Mouse (Mus musculus) monocyte, adult 5-6 weeks (primary cell): ENCODE measurements around the gene Nmnat1. TPM values are rescaled to one million over a fixed set of nuclear protein-coding genes. Genes with fewer than 3 reads are reported as not detected.
"Not testable (repeated sequence)": the region's sequence is repeated elsewhere in the genome, so short reads cannot be mapped to it uniquely, and the experiment has no call there.

Experiments
- ATAC-seq: fragments of 153-309, 156-312 bp; replicated peaks from 2 replicates; pipeline ENCODE4 v1.8.0; 2017; ENCODE audit warnings: mild to moderate bottlenecking; ENCODE audit not compliant: low TSS enrichment, insufficient number of reproducible peaks, severe bottlenecking, poor library complexity, low FRiP score
- total RNA-seq: library from RNA; stranded (forward); fragments of 200-1000, 200-491, 200-594 nt; gene quantifications from 3 replicates; pipeline ENCODE4 v1.2.3, GENCODE M21; 2017

Gene Nmnat1
- total RNA-seq, 1 experiment from 2014 or later, result 8.2 TPM

- no peak for ATAC-seq
These were observed 13.9 kb upstream of the Nmnat1 start for GRCm38 (mm10) chr4:149498901-149499300.

- ATAC-seq, result no peak
These were observed 11.6 kb upstream of the Nmnat1 start for GRCm38 (mm10) chr4:149496612-149497011.

- ATAC-seq, result no peak; the same call in 1 of the 2 replicates
These were observed 6.1 kb upstream of the Nmnat1 start for GRCm38 (mm10) chr4:149491151-149491550.

- no peak for ATAC-seq
These were observed 4.6 kb upstream of the Nmnat1 start for GRCm38 (mm10) chr4:149489415-149490240.

GRCm38 (mm10) chr4:149487729-149488128 lies 2.7 kb upstream of the Nmnat1 start:
- ATAC-seq, result no peak

GRCm38 (mm10) chr4:149485825-149486206 lies 814 bp upstream of the Nmnat1 start:
- no peak for ATAC-seq

GRCm38 (mm10) chr4:149484566-149484965 lies 436 bp downstream of the Nmnat1 start:
- no peak for ATAC-seq

GRCm38 (mm10) chr4:149477078-149477477 lies 7.9 kb downstream of the Nmnat1 start, which contains the start of gene Tmem274:
Gene Tmem274 (plus strand): TSS chr4:149477378.
- ATAC-seq, result no peak

- no peak for ATAC-seq
These were observed 9.9 kb downstream of the Nmnat1 start for GRCm38 (mm10) chr4:149475096-149475495.

- no peak for ATAC-seq
These were observed 15.4 kb downstream of the Nmnat1 start for GRCm38 (mm10) chr4:149469557-149469956.

GRCm38 (mm10) chr4:149463435-149463950 lies 21.5 kb downstream of the Nmnat1 start:
- ATAC-seq, result no peak

- peak; percentile 61; the same call in 1 of the 2 replicates for ATAC-seq
These were observed 22.6 kb downstream of the Nmnat1 start for GRCm38 (mm10) chr4:149462305-149462971.

- no peak for ATAC-seq
These were observed 23.3 kb downstream of the Nmnat1 start for GRCm38 (mm10) chr4:149461579-149462304.

GRCm38 (mm10) chr4:149460475-149460874 lies 24.5 kb downstream of the Nmnat1 start:
- not testable (repeated sequence) for ATAC-seq

GRCm38 (mm10) chr4:149459425-149459824 lies 25.6 kb downstream of the Nmnat1 start:
- ATAC-seq, result no peak

GRCm38 (mm10) chr4:149458526-149458925 lies 26.5 kb downstream of the Nmnat1 start:
- no peak for ATAC-seq

GRCm38 (mm10) chr4:149457831-149458430 lies 27.1 kb downstream of the Nmnat1 start:
- ATAC-seq, result no peak

- ATAC-seq, result peak; percentile 88
These were observed 27.8 kb downstream of the Nmnat1 start for GRCm38 (mm10) chr4:149457163-149457562.

- ATAC-seq, result no peak
These were observed 30.1 kb downstream of the Nmnat1 start, which contains the start of gene Rbp7 for GRCm38 (mm10) chr4:149454879-149455278. Gene Rbp7 (minus strand): TSS chr4:149454978.
